Mouse (Mus musculus): ENCODE data around the gene Atf7. TPM values are rescaled to one million over a fixed set of nuclear protein-coding genes. Genes with fewer than 3 reads are reported as not detected.

The Atf7 gene
- polyA plus RNA-seq, 1 experiment from 2014 or later, result 22.0 TPM

DNA sequence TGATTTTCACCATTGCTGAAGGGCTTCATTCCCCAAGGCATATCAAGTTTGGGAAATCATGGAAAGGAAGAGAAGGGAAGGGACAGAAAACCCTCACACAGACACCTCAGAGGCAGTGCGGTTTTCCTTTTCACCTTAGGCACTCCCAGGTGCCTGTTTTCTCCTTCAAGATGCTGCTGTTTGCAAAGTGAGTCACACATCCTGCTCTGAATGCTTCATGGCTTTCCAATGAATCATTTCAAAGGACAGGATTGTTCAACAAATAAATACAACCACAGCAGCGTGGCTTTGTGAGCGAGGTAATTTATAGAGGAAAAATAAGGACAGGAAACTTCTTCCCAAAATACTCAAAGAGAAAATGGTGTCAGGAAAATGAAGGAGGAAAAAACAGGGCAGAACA, 53.2 kb downstream of the Atf7 start:
- H3K9ac ChIP-seq, result no peak overlapping the region
- peaks cover 3% of the 10 kb centered on the region; the same call in 1 of the 2 replicates for H3K36me3 ChIP-seq
- no peaks in the 10 kb centered on the region for H3K27me3 ChIP-seq (replicated peaks)
- no peaks in the 10 kb centered on the region for H3K9me3 ChIP-seq
- no peak for ATAC-seq (ENCODE audit: low FRiP score, low read depth)
- WGBS, result 81% methylated on average over 3 of the region's 3 CpGs
- no peak overlapping the region for H3K4me2 ChIP-seq (replicated peaks)
- 0 out of 2 replicates have a peak, but pooled peaks cover 3% of the 10 kb centered on the region for H3K4me1 ChIP-seq
- no peak overlapping the region for H3K4me3 ChIP-seq
- no peak overlapping the region for H3K27ac ChIP-seq

DNA sequence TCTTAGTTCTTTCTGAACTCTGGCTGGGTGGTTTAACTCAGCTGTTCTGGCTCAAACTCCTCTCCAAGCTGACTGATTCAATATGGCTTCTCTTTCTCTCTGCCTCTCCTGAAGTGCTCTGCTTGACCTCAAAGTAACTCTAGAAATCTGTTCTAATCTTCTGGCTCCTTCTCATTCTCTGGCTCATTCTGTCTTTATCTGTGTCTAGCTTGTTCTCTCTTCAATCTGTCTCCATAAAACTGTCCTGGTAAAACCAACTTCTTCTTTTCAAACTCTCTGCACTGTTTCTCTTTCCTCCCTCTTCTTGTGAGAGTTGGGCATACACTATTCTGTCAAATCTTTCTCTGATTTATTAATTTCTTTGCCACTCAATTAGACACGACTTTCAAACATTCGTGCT, 57.4 kb downstream of the Atf7 start:
- WGBS, result 85% methylated on average over 2 of the region's 2 CpGs
- ATAC-seq (ENCODE audit: low FRiP score, low read depth), result no peak
- H3K27ac ChIP-seq, result no peak overlapping the region
- no peaks in the 10 kb centered on the region for H3K4me1 ChIP-seq
- H3K36me3 ChIP-seq, result peaks cover 3% of the 10 kb centered on the region; the same call in 1 of the 2 replicates
- no peak overlapping the region for H3K4me2 ChIP-seq (replicated peaks)
- no peak overlapping the region for H3K9ac ChIP-seq
- H3K9me3 ChIP-seq, result no peaks in the 10 kb centered on the region
- no peak overlapping the region for H3K4me3 ChIP-seq
- H3K27me3 ChIP-seq (replicated peaks), result no peaks in the 10 kb centered on the region

DNA sequence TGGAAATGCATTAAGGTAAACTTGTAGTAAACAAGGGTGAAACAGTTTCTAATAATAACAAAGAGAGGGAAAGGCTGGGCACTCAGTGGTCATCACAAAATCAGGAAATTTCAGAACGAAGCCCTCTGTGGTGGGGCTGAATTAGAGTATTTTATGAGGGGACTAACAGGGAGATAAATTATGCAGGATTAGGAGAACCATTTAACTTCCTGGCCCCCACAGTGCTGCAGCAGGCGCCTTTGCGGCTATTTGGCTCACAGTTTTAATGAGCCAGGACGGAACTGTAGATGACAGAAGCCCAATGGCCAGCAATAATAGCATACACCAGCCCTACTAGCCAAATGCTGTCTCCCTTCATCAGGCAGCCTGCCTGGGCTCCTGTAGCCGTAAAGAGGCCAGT, 61.6 kb downstream of the Atf7 start:
- Histone ChIP-seq H3K4me3 (no peak overlapping the region), H3K9me3 (no peaks in the 10 kb centered on the region), H3K36me3 (0 out of 2 replicates have a peak, but pooled peaks cover 3% of the 10 kb centered on the region), H3K27me3 (replicated peaks) (no peaks in the 10 kb centered on the region), H3K4me2 (replicated peaks) (no peak overlapping the region), H3K27ac (no peak overlapping the region), H3K4me1 (no peaks in the 10 kb centered on the region), H3K9ac (no peak overlapping the region)
- 67% methylated on average over 5 of the region's 5 CpGs for WGBS
- no peak for ATAC-seq (ENCODE audit: low FRiP score, low read depth)

DNA sequence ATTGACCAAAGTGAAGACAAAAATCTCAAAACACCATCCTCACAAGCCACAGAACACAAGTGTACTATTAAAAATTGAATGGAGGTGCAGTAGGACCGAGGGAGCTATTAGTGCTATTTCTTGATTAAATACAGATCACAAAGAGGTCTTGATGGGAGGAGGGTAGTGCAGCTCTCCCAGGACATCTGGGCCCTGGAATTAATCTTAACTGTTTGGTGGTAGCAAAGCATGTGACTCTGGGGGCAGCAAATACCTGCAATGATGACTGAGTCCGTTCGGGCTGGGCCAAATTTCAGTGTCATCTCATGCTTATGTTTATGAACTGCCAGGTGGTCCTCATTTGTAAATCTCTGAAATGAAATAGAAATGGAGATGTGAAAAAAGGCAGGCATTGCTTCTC, 62.2 kb downstream of the Atf7 start:
- Histone ChIP-seq H3K36me3 (0 out of 2 replicates have a peak, but pooled peaks cover 3% of the 10 kb centered on the region), H3K4me1 (no peaks in the 10 kb centered on the region), H3K4me2 (replicated peaks) (no peak overlapping the region), H3K27ac (no peak overlapping the region), H3K4me3 (no peak overlapping the region), H3K9me3 (no peaks in the 10 kb centered on the region), H3K27me3 (replicated peaks) (no peaks in the 10 kb centered on the region), H3K9ac (no peak overlapping the region)
- 82% methylated on average over 3 of the region's 3 CpGs for WGBS
- ATAC-seq (ENCODE audit: low FRiP score, low read depth), result no peak

DNA sequence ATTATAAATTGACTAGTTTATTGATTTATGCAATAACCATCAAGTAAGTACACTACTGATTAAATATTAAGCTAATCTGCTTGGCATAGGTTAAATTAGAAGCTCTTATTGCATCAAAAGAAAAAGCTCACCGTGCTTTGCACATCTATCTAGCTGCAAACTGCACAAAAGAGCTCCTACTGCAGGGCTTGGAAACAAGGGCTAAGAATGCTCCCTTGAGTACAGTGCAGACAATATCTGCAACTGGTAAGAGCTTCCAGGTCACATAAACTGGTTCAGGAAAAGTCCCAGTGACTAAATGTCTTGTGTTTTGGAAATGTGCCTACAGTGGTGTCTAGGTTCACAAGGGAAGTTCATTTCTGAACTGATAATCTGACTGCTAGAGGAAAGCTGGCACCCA, 62.8 kb downstream of the Atf7 start:
- Histone ChIP-seq H3K4me3 (no peak overlapping the region), H3K4me2 (replicated peaks) (no peak overlapping the region), H3K9ac (no peak overlapping the region), H3K36me3 (0 out of 2 replicates have a peak, but pooled peaks cover 3% of the 10 kb centered on the region), H3K4me1 (no peaks in the 10 kb centered on the region), H3K27ac (no peak overlapping the region), H3K9me3 (no peaks in the 10 kb centered on the region), H3K27me3 (replicated peaks) (no peaks in the 10 kb centered on the region)
- ATAC-seq (ENCODE audit: low FRiP score, low read depth), result no peak
- 89% methylated on average over 1 of the region's 1 CpGs for WGBS

DNA sequence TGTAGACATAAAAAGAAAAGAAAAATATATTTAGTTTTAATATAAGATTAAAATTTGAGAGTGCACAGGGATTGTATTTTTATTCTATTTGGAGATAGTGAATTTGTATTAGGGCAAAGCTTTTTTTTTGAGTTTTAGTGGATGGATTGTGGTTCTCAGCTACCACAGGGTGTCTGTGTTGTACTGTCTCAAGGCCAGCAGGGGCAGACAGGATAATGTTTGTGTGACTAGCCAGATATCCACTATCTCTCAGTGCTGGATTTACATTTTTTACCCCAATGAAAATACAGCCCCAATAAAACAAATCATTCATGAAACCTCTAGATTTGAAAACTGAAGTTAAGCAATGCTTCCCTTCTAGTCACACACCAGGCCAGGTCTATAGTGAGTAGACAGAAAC, 67.7 kb downstream of the Atf7 start:
- Histone ChIP-seq H3K4me2 (replicated peaks) (no peak overlapping the region), H3K4me1 (no peaks in the 10 kb centered on the region), H3K27ac (no peak overlapping the region), H3K36me3 (peaks cover 26% of the 10 kb centered on the region), H3K4me3 (no peak overlapping the region), H3K9ac (no peak overlapping the region), H3K27me3 (replicated peaks) (no peaks in the 10 kb centered on the region), H3K9me3 (no peaks in the 10 kb centered on the region)
- ATAC-seq (ENCODE audit: low FRiP score, low read depth), result no peak

DNA sequence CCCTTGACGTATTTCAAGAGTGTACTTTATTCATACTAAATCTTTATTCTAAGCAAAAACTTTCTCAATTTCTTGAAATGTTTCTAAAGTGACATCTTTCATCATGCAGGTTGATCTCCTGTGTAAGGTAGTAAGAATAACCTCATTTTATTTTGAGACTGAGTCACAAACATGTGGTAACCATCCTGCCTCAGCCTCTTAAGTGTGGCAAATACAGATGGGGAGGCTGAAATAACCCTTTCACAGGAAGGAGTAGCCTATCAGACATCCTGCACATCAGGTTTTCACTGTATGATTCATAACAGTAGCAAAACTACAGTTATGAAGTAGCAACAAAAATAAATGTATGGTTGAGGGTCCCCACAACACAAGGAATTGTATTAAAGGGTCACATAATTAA, 69.7 kb downstream of the Atf7 start:
- H3K4me2 ChIP-seq (replicated peaks), result no peak overlapping the region
- peaks cover 36% of the 10 kb centered on the region for H3K36me3 ChIP-seq
- ATAC-seq (ENCODE audit: low FRiP score, low read depth), result no peak
- no peak overlapping the region for H3K9ac ChIP-seq
- no peak overlapping the region for H3K27ac ChIP-seq
- WGBS, result 93% methylated on average over 1 of the region's 1 CpGs
- H3K9me3 ChIP-seq, result no peaks in the 10 kb centered on the region
- no peak overlapping the region for H3K4me3 ChIP-seq
- no peaks in the 10 kb centered on the region for H3K27me3 ChIP-seq (replicated peaks)
- H3K4me1 ChIP-seq, result no peaks in the 10 kb centered on the region

DNA sequence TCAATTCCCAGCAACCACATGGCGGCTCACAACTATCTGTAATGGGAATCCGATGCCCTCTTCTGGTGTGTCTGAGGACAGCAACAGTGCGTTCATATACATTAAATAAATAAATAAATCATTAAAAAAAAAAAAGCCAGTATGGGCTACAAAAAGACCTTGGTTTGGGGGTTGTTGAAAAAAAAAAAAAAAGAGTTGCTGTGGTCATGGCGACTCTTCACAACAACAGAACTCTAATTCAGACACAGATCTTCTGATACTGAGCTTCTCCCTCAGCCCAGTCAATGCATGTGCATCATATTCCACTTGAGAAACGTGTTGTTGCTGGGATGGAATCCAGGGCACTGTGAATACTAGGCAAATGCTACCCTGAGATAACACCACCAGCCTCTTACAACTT, 72.7 kb downstream of the Atf7 start:
- 98% methylated on average over 5 of the region's 5 CpGs for WGBS
- H3K4me1 ChIP-seq, result no peaks in the 10 kb centered on the region
- H3K4me3 ChIP-seq, result no peak overlapping the region
- H3K9me3 ChIP-seq, result no peaks in the 10 kb centered on the region
- no peak overlapping the region for H3K4me2 ChIP-seq (replicated peaks)
- H3K9ac ChIP-seq, result no peak overlapping the region
- H3K36me3 ChIP-seq, result peaks cover 38% of the 10 kb centered on the region
- H3K27ac ChIP-seq, result no peak overlapping the region
- H3K27me3 ChIP-seq (replicated peaks), result no peaks in the 10 kb centered on the region
- no peak for ATAC-seq (ENCODE audit: low FRiP score, low read depth)

DNA sequence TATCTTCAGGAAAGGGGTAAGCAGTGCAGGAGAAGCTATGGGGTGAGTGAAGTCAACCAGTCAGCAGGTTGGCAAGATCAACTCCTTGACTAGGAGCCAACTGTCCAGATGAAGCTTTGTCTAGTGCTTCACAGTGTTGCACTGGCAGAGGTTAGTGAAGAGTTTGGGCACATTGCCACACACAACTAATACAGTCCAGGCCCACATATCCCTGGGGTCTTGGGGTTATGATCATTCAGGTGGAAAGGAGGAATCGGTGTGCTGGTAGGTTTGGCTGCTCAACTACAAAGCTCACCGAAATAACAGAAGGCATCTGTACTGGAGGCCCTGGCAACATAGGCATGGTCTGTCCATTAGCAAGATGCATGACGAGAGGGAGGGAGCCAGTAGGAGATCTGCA, 77.8 kb downstream of the Atf7 start:
- Histone ChIP-seq H3K4me3 (no peak overlapping the region), H3K4me1 (no peaks in the 10 kb centered on the region), H3K36me3 (peaks cover 32% of the 10 kb centered on the region), H3K9me3 (no peaks in the 10 kb centered on the region), H3K9ac (no peak overlapping the region), H3K4me2 (replicated peaks) (no peak overlapping the region), H3K27me3 (replicated peaks) (no peaks in the 10 kb centered on the region), H3K27ac (no peak overlapping the region)
- ATAC-seq (ENCODE audit: low FRiP score, low read depth), result no peak
- 89% methylated on average over 3 of the region's 3 CpGs for WGBS

DNA sequence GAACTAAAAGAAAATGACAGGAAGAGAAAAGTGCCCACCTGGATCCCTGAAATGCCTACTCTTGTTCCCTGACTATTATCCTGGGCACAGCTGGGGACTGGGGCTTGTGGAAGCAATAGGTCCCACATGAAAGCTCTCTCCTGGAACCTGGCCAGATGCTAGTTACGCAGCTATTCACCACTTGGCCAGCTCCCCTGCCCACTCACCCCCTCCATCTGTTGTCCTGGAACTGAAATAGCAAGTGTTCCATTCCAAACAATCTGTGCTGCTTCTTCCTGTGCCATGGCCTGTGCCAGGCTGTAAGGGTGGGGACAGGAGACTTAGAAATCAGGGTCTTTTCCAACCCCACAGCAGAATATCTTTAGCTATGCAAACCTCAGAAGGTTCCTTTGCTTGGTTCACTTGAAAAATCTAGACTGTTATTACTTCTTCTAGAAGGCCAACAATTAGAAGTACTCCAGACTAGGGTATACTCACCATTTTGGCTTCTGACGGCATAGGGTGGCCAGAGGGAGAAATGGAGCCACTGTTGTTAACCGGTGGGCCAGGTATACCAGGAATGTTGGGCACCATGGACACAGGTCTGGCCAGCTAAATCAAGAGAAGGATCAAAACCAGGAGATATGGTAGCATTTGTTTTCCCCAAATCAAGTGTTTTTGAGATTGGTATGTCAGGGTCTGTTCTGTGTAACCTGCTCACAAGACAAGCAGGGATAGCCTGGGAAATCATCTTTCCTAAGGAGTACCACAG, 78.4 kb downstream of the Atf7 start:
- 84% methylated on average over 3 of the region's 3 CpGs for WGBS
- no peak overlapping the region for H3K9ac ChIP-seq
- no peak overlapping the region for H3K4me3 ChIP-seq
- H3K4me2 ChIP-seq (replicated peaks), result no peak overlapping the region
- H3K27ac ChIP-seq, result no peak overlapping the region
- no peaks in the 10 kb centered on the region for H3K9me3 ChIP-seq
- H3K36me3 ChIP-seq, result peaks cover 31% of the 10 kb centered on the region
- H3K4me1 ChIP-seq, result no peaks in the 10 kb centered on the region
- no peaks in the 10 kb centered on the region for H3K27me3 ChIP-seq (replicated peaks)
- ATAC-seq (ENCODE audit: low FRiP score, low read depth), result no peak

DNA sequence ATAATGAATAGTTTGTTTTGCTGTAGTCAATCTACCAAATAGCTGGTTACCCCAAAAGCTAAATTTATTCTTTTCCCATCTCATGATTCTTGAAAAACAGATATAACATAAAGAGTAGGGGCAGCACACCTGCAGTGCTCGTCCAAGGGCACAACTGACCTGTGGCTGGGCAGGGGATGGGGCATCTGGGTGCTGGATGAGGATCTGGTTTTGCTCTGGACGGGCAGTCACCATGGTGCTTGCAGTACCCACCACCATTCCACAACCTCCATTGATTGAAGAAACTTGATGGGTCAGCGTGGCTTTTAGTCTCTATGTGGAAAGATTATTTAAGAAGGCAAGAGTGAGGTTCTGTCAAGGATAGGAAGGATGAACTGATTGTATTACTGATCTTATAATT, 79.0 kb downstream of the Atf7 start:
- ATAC-seq (ENCODE audit: low FRiP score, low read depth), result no peak
- H3K27ac ChIP-seq, result no peak overlapping the region
- WGBS, result 92% methylated on average over 3 of the region's 3 CpGs

DNA sequence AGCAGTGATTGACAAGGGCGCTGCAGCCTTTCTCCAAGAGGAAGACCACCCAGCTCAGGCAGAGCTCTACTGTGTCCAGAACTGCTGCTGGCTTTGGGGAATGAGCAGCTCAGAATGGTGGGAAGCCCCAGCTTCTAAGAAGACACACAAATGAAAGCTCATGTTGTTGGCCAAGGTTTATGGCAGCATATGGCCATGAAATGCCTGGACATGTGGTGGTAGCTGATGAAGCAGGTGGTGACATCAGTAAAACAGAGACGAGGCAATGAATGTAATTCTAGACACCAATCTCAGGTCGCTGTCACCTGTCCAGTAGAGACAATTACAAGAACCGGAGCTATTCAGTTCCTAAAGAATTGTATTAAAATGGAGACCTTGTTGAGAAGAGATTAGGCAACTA, 80.5 kb downstream of the Atf7 start:
- H3K36me3 ChIP-seq, result peaks cover 40% of the 10 kb centered on the region
- WGBS, result 91% methylated on average over 4 of the region's 4 CpGs
- no peaks in the 10 kb centered on the region for H3K27me3 ChIP-seq (replicated peaks)
- H3K27ac ChIP-seq, result no peak overlapping the region
- no peak overlapping the region for H3K4me3 ChIP-seq
- no peak for ATAC-seq (ENCODE audit: low FRiP score, low read depth)
- H3K9me3 ChIP-seq, result no peaks in the 10 kb centered on the region
- H3K9ac ChIP-seq, result no peak overlapping the region
- H3K4me1 ChIP-seq, result no peaks in the 10 kb centered on the region
- no peak overlapping the region for H3K4me2 ChIP-seq (replicated peaks)

More for the DNA sequence above, 79.0 kb downstream of the Atf7 start:
- peaks cover 29% of the 10 kb centered on the region for H3K36me3 ChIP-seq
- no peak overlapping the region for H3K4me3 ChIP-seq
- H3K4me2 ChIP-seq (replicated peaks), result no peak overlapping the region
- H3K9me3 ChIP-seq, result no peaks in the 10 kb centered on the region
- H3K4me1 ChIP-seq, result no peaks in the 10 kb centered on the region
- no peak overlapping the region for H3K9ac ChIP-seq
- no peaks in the 10 kb centered on the region for H3K27me3 ChIP-seq (replicated peaks)

DNA sequence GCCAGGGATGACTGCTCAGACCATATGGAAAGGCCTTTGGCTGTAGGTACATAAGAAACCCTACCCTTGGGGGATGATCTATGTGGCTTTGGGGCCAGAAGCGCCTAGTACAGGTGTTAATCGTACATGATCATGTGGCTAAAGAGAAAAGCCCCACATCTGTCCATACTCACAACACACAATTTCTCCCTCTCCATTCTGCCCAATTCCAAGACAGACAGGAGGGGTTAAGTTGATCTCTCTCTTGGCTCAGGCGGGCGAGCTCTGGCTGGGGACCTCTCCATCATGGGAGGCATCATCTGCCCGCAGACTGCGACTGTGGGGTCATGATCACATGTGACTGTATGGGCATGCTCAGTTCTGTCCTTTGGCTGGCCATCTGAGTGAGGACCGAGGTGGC, 91.3 kb downstream of the Atf7 start:
- ATAC-seq (ENCODE audit: low FRiP score, low read depth), result no peak
- no peak overlapping the region for H3K27ac ChIP-seq
- peaks cover 43% of the 10 kb centered on the region for H3K36me3 ChIP-seq
- no peak overlapping the region for H3K4me3 ChIP-seq
- H3K9ac ChIP-seq, result no peak overlapping the region
- no peaks in the 10 kb centered on the region for H3K27me3 ChIP-seq (replicated peaks)
- WGBS, result 93% methylated on average over 7 of the region's 7 CpGs
- no peaks in the 10 kb centered on the region for H3K4me1 ChIP-seq
- H3K9me3 ChIP-seq, result no peaks in the 10 kb centered on the region
- no peak overlapping the region for H3K4me2 ChIP-seq (replicated peaks)

Measured in neural tube, embryonic 12.5 days (tissue).